Mouse (Mus musculus) macrophage (primary cell): ENCODE data around the gene Exosc3. TPM values are rescaled to one million over a fixed set of nuclear protein-coding genes. Genes with fewer than 3 reads are reported as not detected.

Experiments
- polyA plus RNA-seq: library from polyadenylated mRNA; stranded (reverse); fragments of 250-400 nt; gene quantifications from 3 replicates; pipeline ENCODE4 v1.2.4, GENCODE M21; 2018; ENCODE audit warnings: inconsistent platforms

Exosc3 gene
- polyA plus RNA-seq, 1 experiment from 2014 or later: 28.5 TPM

Other genes with a start within 250 kb of the Exosc3 start
- 60.3 to 124 TPM (median 74.8 TPM) in 3 replicates for gene Tomm5, start 234.6 kb downstream of the Exosc3 start, polyA plus RNA-seq
- not detected in 3 replicates for gene Frmpd1, start 157.9 kb downstream of the Exosc3 start, polyA plus RNA-seq
- gene Trmt10b, start 45.6 kb downstream of the Exosc3 start, polyA plus RNA-seq: 4.3 to 8.1 TPM (median 6.8 TPM) in 3 replicates
- 5.0 to 7.9 TPM (median 7.4 TPM) in 3 replicates for gene Dcaf10, start 631 bp downstream of the Exosc3 start, polyA plus RNA-seq
- gene Slc25a51, start 66.0 kb upstream of the Exosc3 start, polyA plus RNA-seq: 45.5 to 50.0 TPM (median 48.2 TPM) in 3 replicates
- gene Shb, start 189.7 kb upstream of the Exosc3 start, polyA plus RNA-seq: 3.0 to 3.2 TPM (median 3.0 TPM) in 3 replicates